Mouse (Mus musculus): ENCODE results near the gene Tpp2. TPM values are rescaled to one million over a fixed set of nuclear protein-coding genes. Genes with fewer than 3 reads are reported as not detected.
"Not testable (repeated sequence)": the region's sequence is repeated elsewhere in the genome, so short reads cannot be mapped to it uniquely, and the experiment has no call there.

The Tpp2 gene
- polyA plus RNA-seq, 1 experiment = 17.2 TPM

DNA sequence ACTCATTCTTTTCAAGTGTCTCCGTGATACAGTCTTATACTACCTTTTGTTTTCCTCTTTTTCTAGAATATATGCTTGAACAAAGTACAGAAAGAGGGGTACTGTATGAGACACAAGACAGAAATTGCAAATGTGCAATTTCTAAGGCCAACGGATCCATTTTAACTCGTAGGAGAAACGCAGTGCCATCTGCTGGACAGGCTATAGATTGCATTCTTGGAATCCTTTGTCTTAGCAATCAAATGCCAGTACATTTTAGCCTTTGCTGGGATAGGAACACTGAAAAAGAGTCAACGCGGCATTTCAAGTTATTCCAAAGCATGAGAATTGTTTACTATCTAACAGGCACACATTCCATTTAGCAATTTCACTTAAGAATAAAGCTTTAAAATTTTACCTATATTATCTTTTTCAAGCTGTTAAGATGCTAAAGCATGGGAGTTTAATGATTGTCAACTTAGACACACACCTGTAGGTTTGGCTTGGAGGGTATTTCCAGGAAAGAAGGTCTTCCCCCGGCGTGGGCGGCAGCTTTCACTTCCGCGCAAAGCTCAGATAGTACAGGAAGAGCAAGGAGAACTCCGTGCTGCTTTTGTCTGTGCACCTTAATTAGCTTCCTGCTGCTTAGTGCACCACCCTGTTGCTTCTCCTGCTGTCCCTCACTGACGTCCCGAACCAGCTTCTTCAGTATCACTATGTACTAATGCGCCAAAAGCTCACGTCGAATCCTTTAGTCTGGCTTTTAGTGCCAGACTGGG is 108.5 kb downstream of the Tpp2 start:
- H3K4me3 ChIP-seq = peak overlapping the region; percentile 14
- H3K79me2 ChIP-seq (ENCODE audit: control insufficient read depth, insufficient read depth) = no peaks in the 10 kb centered on the region
- H3K36me3 ChIP-seq (ENCODE audit: control insufficient read depth, insufficient read depth) = no peaks in the 10 kb centered on the region
- H3ac ChIP-seq (ENCODE audit: control insufficient read depth, insufficient read length) = no peak overlapping the region
- TF ChIP-seq TCF3 (IDR thresholded peaks at IDR 0.05; ENCODE audit: insufficient read length, low read depth) (no peak), POLR2A (IDR thresholded peaks at IDR 0.05; ENCODE audit: insufficient read length, low read depth) (no peak), E2F4 (IDR thresholded peaks at IDR 0.05; ENCODE audit: insufficient read depth) (no peak), SRF (IDR thresholded peaks at IDR 0.05; ENCODE audit: control insufficient read depth, insufficient read length, low read depth) (no peak), USF1 (IDR thresholded peaks at IDR 0.05; ENCODE audit: low read depth) (no peak), MAX (IDR thresholded peaks at IDR 0.05; ENCODE audit: low read depth) (no peak), MYOD1 (IDR thresholded peaks at IDR 0.05; ENCODE audit: control insufficient read depth in 1 of 3, insufficient read length in 2 of 3, low read depth in 2 of 3) (no peak)
- H3K4me2 ChIP-seq (ENCODE audit: low read depth) = peak overlapping the region; percentile 84
- H3K27me3 ChIP-seq (ENCODE audit: control insufficient read depth, insufficient read depth, insufficient read length) = peaks cover 4% of the 10 kb centered on the region

DNA sequence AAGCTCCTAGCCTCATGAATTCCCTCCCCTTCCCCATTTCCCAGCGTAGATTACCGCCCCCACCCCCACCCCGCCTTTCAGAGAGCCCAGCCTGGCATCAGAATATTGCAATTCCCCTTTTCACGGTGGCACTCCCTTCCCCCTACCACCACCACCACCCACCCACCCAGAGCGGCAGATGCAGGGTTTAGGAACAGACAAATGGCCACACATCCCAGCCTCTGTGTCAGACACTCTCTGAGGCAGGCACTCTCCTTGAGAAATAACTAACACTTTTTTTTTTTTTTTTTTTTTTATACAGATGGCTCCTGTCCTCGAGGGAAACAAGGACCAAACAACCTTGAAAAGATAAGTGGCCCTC is 109.1 kb downstream of the Tpp2 start:
- H3K4me3 ChIP-seq = peak overlapping the region; percentile 14
- no peaks in the 10 kb centered on the region for H3K36me3 ChIP-seq (ENCODE audit: control insufficient read depth, insufficient read depth)
- no peak overlapping the region for H3ac ChIP-seq (ENCODE audit: control insufficient read depth, insufficient read length)
- H3K27me3 ChIP-seq (ENCODE audit: control insufficient read depth, insufficient read depth, insufficient read length) = peaks cover 4% of the 10 kb centered on the region
- H3K79me2 ChIP-seq (ENCODE audit: control insufficient read depth, insufficient read depth) = no peaks in the 10 kb centered on the region
- peak overlapping the region; percentile 84 for H3K4me2 ChIP-seq (ENCODE audit: low read depth)
- TF ChIP-seq MYOD1 (IDR thresholded peaks at IDR 0.05; ENCODE audit: control insufficient read depth in 1 of 3, insufficient read length in 2 of 3, low read depth in 2 of 3) = no peak
- no peak for TF ChIP-seq POLR2AphosphoS2 (IDR thresholded peaks at IDR 0.05; ENCODE audit: insufficient read length, low read depth)
- no peak for TF ChIP-seq USF1 (IDR thresholded peaks at IDR 0.05; ENCODE audit: low read depth)

DNA sequence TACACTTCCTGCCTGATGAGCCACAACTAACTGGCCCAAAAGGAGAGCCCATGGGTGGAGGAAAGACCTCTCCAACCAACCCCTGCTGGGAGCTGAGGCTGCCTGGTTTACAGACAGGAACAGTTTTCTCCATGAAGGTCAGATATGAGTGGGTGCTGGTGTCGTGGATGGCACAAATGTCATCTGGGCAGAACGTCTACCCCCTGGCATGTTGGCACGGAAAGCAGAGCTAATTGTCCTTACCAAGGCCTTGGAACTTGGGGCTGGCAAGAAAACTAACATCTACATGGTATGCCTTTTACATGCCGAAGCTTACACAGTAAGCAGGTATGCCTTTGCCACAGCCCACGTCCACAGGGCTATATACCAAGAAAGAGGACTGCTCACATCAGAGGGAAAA is 112.2 kb downstream of the Tpp2 start:
- not testable (repeated sequence) for H3K79me2 ChIP-seq (ENCODE audit: control insufficient read depth, insufficient read depth); H3K27me3 ChIP-seq (ENCODE audit: control insufficient read depth, insufficient read depth, insufficient read length); H3K4me3 ChIP-seq; H3K36me3 ChIP-seq (ENCODE audit: control insufficient read depth, insufficient read depth); H3ac ChIP-seq (ENCODE audit: control insufficient read depth, insufficient read length); H3K4me2 ChIP-seq (ENCODE audit: low read depth)

DNA sequence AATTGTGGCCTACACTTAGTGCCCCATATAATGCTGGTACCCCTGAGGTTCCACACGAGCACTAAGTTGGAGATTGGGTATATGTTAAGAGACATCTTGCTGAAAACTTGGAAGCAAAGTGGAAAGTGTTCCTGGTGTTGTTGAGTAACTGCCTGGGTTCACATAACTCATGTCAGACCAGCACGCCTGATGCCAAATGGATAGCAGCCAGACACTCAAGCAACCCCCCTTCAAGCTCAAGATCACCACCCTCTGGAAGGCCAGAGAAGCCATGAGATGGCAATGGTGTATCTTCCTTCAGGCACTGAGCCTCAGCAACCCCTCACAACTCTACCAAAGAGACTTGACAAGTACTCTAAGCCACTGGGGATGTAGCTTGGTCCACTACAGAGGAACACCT is 113.1 kb downstream of the Tpp2 start:
- Histone ChIP-seq H3K79me2 (ENCODE audit: control insufficient read depth, insufficient read depth) (no peaks in the 10 kb centered on the region), H3ac (ENCODE audit: control insufficient read depth, insufficient read length) (no peak overlapping the region), H3K27me3 (ENCODE audit: control insufficient read depth, insufficient read depth, insufficient read length) (peaks cover 4% of the 10 kb centered on the region), H3K36me3 (ENCODE audit: control insufficient read depth, insufficient read depth) (no peaks in the 10 kb centered on the region), H3K4me3 (no peak overlapping the region), H3K4me2 (ENCODE audit: low read depth) (no peak overlapping the region)
- no peak for TF ChIP-seq CEBPB (IDR thresholded peaks at IDR 0.05; ENCODE audit: insufficient read depth, poor library complexity, severe bottlenecking)
- TF ChIP-seq REST (IDR thresholded peaks at IDR 0.05; ENCODE audit: insufficient read depth, insufficient read length) = no peak
- no peak for TF ChIP-seq TCF12 (IDR thresholded peaks at IDR 0.05; ENCODE audit: insufficient read depth, poor library complexity, severe bottlenecking)
- no peak for TF ChIP-seq MYOG (IDR thresholded peaks at IDR 0.05; ENCODE audit: control insufficient read depth in 1 of 3, insufficient read depth in 1 of 3, insufficient read length in 2 of 3, low read depth in 2 of 3)
- TF ChIP-seq SRF (IDR thresholded peaks at IDR 0.05; ENCODE audit: control insufficient read depth, insufficient read length, low read depth) = no peak
- no peak for TF ChIP-seq TCF3 (IDR thresholded peaks at IDR 0.05; ENCODE audit: insufficient read length, low read depth)
- no peak for TF ChIP-seq MYOD1 (IDR thresholded peaks at IDR 0.05; ENCODE audit: control insufficient read depth in 1 of 3, insufficient read length in 2 of 3, low read depth in 2 of 3)
- no peak for TF ChIP-seq POLR2A (IDR thresholded peaks at IDR 0.05; ENCODE audit: insufficient read length, low read depth)
- TF ChIP-seq USF1 (IDR thresholded peaks at IDR 0.05; ENCODE audit: low read depth) = no peak
- no peak for TF ChIP-seq MAX (IDR thresholded peaks at IDR 0.05; ENCODE audit: low read depth)
- TF ChIP-seq E2F4 (IDR thresholded peaks at IDR 0.05; ENCODE audit: insufficient read depth) = no peak
- TF ChIP-seq POLR2AphosphoS2 (IDR thresholded peaks at IDR 0.05; ENCODE audit: insufficient read length, low read depth) = no peak

Other genes starting within 250 kb of the Tpp2 start
- 7.2 TPM for gene 1500015O10Rik, start 203.0 kb upstream of the Tpp2 start, polyA plus RNA-seq (2012; fragmentation: generic; extraction: Trizol)
- 27.4 TPM for gene Uxs1, start 105.8 kb upstream of the Tpp2 start, polyA plus RNA-seq (2012; fragmentation: generic; extraction: Trizol)
- gene Mettl21c, start 86.4 kb downstream of the Tpp2 start, polyA plus RNA-seq (2012; fragmentation: generic; extraction: Trizol) = 0.05 TPM
- gene Gm8251, start 128.3 kb downstream of the Tpp2 start, polyA plus RNA-seq (2012; fragmentation: generic; extraction: Trizol) = not detected
- 6.5 TPM for gene Tex30, start 168.8 kb downstream of the Tpp2 start, polyA plus RNA-seq (2012; fragmentation: generic; extraction: Trizol)
- 17.3 TPM for gene Kdelc1, start 185.2 kb downstream of the Tpp2 start, polyA plus RNA-seq (2012; fragmentation: generic; extraction: Trizol)
- gene Bivm, start 185.3 kb downstream of the Tpp2 start, polyA plus RNA-seq (2012; fragmentation: generic; extraction: Trizol) = 8.1 TPM
- 5.1 TPM for gene Ercc5, start 214.1 kb downstream of the Tpp2 start, polyA plus RNA-seq (2012; fragmentation: generic; extraction: Trizol)

Measured in myocyte (in vitro differentiated cells).